Mouse (Mus musculus): Measurements from ENCODE around the gene Gm17651.

Gene Gm17651

DNA sequence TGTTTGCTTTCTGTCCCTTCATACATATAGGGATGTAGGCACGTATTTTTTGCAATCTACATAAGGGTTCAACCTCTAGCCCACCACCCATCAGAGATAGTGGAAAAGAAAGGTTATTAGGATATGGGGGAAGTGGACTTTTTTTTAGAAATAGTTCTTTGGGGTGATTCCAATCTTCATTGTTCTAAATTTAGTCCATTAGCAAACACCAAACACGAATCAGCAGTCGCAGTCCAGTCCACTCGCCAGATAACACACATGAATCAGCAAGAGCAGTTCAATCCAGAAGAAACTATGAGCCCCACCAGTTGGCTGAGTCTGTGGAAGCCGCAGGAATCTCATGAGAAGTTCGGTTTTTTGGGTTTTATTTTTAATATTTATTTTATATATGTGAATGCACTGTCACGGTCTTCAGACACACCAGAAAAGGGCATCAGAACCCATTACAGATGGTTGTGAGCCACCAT lies at the start of gene Gm17651:
Gene Gm17651, minus strand, starts transcription at position 51 of the 467 bp plus-strand sequence.
- no peak for DNase-seq (ENCODE audit: low read depth, low spot score)

DNA sequence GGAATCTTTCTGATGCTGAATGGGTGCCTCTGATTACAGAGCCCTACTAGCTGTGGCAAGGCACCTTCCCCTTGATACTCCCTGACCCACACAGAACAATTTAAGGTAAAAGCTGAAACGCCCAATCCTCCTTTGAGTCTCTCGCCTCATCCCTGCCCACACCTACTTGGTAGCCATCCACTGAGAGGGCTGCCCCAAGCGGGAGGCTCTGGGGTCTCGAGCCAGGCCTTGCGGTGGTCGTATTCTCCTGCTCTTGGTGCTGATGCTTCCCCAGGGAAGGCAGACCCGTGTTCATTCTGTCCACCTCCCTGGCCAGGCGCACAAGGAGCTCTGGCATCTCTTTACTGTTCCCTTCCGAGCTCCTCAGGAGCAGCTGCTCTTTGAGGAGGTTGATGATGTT lies 44.6 kb upstream of the Gm17651 start:
- no peak for DNase-seq (ENCODE audit: low read depth, low spot score)

DNA sequence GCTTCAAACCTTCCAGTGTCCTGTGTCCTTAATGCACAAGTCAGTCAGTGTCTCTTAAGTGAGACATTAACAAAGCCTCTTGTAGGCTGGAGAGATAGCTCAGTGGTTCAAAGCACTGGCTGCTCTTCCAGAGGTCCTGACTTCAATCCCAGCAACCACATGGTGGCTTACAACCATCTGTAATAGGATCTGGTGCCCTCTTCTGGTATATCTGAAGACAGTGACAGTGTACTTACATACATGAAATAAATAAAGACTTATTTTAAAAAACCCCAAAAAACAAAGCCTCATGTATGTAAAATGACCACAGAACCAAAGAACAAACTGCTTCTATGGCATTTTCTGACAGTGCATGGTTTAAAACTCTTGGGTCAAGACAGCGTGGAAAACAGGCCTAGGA lies 41.4 kb upstream of the Gm17651 start:
- DNase-seq (ENCODE audit: low read depth, low spot score): no peak

DNA sequence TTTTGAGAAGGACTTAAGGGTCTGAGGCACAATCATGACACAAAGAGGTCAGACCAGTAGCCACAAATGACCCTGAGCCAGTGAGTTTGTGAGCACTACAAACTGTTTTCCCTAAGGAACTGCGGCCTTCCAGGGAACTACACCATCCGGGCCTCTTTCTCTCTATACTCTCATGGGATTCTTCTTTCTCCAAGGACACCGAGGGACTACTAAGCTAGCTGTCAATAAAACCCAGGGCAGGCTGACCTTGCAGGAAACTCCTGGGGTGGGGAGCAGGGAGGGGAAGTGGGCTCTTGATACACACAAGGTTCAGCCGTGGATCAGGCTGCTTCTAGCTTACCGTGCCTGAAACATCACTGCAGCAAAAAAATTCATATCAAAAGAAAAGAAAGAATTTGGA lies 36.4 kb upstream of the Gm17651 start:
- DNase-seq (ENCODE audit: low read depth, low spot score): no peak

DNA sequence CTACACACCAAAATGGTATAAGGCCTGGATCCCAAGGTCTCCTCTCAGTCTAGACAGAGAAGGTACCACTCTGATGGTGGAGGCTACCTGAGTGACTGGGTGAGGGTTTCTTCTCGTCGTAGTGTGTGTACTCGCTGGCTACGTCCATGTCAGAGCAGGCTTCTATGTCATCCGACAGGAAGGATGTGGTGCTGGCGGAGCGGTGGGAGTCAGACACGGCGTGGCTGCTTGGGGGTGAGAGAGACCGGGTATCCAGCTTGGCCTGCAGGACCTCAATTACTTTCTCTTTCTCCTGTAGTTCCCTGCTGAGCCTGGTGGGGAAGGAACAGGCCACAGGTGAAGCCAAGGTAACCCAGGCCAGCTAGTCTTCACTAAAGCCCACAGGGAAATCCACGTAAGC lies 35.6 kb upstream of the Gm17651 start:
- DNase-seq (ENCODE audit: low read depth, low spot score): no peak

DNA sequence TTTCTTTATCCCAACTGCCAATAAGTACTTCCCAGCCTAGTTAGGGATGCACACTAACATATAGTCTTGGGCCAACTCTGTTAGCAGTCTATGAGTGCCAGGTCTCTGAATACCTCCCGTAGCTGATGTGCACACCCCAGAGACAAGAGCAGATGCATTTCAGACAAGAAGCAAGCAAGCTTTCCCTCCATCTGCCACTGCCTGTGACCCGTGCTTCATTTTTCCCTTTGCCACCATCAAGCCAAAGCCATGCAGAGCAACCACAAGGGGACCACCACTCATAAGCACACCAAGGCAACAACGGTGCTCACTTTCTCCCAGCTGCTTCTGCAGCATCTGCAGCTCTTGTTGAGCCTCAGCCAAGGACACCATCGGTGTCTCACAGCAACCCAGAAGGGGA lies 32.1 kb upstream of the Gm17651 start:
- no peak for DNase-seq (ENCODE audit: low read depth, low spot score)

DNA sequence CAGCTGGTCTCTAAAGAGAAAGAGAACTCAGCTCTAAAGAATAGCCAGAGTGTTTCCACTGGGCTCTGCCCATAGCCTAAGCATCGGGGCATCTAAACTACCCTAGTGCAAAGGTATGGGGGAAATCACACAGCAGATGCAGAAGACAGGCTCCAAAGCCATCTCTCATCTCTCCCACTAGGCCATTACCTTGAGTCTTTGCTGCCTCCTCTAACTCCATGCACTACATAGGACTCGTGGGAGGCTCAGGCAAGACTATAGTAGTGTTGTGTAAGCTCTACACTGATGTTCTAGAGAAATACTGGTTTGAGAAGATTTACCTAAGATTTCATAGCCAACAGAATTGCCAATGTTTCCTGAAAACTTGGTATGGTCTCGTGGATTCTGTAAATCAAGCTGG lies 31.0 kb upstream of the Gm17651 start:
- DNase-seq (ENCODE audit: low read depth, low spot score): no peak

DNA sequence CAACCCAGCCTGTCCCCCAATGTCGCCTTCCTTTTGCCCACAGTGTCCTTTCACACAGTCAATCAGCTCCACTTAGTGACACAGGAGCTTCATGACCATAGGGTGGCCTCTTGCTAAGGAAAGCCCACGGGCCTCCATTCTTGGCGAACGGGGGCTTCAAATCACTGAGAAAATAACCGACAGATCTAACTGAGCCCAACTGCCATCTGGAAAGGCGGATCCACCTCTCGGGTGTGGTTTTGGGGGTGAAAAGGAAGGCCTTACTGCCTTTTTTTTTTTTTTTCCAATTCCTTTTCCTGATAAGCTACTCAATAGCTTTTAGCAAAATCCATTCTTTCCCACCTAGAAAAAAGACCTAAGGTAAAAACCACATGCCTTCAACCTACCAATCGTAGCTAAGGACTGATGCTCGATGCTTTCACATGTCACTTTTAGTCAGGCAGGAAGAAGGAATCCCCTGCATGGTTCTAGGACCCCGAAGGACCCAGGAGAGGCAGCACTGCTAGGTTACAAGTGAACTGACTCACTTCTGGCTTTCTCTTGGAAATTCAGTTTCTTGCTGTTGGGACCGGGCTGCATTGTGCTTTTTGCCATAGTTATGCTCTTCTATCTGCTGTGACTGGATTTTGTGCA lies 28.1 kb upstream of the Gm17651 start:
- DNase-seq (ENCODE audit: low read depth, low spot score): no peak

DNA sequence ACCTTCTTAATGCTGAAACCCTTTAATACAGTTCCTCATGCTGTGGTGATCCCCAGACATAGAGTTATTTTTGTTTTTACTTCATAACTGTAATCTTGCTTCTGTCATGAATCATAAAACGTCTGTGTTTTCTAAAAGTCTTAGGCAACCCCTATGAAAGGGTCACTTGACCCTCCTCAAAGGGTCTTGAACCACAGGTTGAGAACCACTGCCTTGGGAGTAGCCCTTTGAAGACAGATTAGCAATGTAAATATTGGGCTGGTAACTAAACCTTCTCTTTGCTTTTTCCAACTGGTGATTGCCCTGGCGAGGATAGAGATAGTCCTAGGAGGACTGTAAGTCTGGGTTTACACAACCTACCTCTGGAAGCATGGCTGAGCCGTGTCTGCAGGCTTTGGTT lies 26.7 kb upstream of the Gm17651 start:
- no peak for DNase-seq (ENCODE audit: low read depth, low spot score)

DNA sequence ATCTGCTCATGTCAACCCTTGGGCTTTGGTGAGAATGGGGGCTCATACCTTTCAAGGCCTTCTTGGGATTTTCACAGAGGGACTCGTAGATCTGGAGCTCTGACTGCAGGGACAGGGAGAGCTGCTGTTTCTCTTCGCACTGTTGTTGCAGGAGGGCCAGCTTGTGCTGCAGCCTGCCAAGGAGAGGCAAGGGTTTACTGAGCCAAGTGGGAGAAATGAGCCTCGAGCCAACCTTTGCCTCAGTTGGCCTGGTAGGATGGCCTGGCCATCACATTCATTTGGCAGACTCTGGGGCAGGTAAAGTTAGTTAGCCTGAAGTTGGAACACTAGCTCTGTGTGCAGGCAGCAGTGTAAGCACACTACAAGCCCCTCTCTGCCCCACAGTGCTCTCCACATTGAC lies 24.6 kb upstream of the Gm17651 start:
- DNase-seq (ENCODE audit: low read depth, low spot score): no peak

DNA sequence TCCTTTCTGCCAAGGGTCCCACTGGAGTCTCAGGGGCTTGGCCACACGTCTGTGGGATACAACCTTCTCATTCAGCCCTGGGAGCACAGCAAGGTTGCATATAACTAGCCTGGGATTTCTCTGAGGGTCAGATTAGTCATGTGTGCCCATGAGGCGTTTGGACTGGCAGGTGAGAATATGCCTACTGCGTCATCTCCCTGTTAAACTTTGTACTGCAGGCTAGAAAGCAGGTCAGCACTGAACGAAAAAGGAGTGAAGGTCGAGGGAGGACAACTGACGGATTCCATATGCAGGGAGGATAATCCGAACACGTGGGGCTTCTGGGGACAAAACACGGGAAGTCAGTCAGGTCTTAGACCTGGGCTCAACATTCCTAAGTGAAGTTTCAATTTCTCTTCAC lies 22.8 kb upstream of the Gm17651 start:
- no peak for DNase-seq (ENCODE audit: low read depth, low spot score)

DNA sequence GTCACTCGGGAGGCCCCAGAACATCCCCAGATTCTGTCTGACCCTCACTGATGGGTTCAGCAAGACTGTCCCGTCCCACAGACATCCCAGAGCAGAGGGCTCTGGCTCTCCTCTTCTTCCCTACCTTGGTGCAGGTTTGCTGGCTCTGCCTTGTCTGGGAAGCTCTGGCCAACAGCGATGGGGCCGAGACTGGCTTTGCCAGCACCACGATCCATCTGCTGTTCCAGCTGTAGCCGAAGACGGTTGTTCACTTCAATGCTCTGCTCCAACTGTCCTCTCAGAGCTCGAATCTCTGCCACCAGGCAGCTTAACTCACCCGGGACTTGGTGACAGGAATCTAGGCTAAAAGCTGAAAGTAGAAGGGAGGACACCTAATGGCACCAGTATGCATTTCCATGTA lies 22.4 kb upstream of the Gm17651 start:
- no peak for DNase-seq (ENCODE audit: low read depth, low spot score)

DNA sequence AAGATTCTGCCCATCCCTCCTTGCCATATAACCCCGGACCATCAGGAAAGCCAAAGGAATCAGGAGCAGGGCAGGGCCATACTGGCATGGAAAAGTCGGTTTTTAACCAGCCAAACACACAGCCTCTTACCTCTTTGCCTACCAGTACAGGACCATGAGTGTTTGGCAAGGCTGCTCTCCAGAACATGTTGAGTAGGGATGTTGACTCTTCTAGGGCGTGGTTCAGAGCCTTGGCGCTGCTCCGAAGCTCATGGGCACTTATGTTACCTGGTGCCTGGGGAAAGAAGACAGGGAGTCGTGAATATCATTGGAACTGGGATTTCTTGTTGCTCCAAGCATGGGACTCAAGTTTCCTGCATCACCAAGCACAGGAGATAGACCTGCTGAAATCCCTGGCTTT lies 19.3 kb upstream of the Gm17651 start:
- no peak for DNase-seq (ENCODE audit: low read depth, low spot score)

DNA sequence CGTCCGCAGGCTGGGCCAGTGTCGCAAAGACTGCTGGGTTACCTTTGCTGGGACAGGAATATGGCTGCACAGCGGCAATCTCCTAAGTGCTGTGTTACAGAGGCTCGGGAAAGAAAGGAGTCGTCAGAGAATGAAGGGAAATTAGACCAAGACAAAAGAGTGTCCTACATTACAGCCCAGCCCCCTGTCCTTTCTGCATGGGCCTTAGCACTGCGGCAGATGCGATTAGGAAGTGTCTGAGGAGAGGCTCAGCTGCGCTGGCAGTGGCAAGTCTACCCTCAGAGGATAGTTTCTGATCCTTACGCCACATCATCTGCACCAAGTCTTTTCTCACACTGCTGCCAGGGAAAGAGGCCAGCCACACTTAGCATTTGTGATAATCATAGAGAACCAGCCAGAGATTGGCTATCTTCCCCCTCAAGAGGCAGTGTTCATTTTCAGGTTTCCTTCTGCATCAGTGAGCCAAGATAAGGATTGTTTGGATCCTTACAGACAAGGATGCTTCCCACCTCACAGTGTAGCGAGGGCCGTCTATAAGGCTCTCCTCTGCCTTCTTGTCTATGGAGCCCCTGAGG lies 17.0 kb upstream of the Gm17651 start:
- no peak for DNase-seq (ENCODE audit: low read depth, low spot score)

DNA sequence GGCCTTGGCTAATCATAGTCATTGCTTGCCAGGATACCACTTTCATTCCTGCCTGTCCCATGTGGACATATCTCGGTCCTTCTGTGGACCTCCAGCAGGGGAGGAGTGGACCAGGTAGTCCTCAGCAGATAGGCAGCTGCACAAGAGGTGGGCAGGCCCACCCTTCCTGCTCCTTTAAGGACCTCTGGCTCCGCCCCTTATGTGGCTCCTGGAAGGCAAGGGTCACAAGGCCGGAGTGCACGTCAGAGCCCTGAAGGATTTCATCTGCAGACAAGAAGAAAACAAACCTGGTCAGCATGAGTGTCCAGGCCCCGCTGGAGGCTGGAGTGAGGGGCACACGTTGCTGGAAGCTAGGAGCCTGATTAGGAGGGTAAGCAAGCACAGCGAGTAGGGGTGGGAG lies 16.1 kb upstream of the Gm17651 start:
- no peak for DNase-seq (ENCODE audit: low read depth, low spot score)

DNA sequence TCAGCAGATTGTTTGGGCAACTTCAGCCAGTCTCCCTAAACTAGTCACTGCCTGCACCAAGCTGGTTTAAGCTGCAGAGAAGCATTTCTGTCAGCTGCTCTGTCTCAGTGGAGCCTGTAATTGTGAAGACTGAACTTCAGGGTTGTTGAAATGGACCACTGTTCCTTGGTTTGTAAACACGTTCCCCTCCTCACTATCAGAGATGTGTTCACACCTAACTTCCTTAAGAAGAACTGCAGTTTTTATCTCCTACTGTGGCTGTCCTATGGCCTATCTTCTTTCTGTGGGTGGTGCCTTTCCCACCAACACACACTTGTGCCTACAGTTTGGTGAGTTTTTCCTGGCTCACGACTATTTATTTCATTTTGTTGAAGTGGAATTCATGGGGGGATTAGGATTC lies 14.8 kb upstream of the Gm17651 start:
- DNase-seq (ENCODE audit: low read depth, low spot score): no peak

DNA sequence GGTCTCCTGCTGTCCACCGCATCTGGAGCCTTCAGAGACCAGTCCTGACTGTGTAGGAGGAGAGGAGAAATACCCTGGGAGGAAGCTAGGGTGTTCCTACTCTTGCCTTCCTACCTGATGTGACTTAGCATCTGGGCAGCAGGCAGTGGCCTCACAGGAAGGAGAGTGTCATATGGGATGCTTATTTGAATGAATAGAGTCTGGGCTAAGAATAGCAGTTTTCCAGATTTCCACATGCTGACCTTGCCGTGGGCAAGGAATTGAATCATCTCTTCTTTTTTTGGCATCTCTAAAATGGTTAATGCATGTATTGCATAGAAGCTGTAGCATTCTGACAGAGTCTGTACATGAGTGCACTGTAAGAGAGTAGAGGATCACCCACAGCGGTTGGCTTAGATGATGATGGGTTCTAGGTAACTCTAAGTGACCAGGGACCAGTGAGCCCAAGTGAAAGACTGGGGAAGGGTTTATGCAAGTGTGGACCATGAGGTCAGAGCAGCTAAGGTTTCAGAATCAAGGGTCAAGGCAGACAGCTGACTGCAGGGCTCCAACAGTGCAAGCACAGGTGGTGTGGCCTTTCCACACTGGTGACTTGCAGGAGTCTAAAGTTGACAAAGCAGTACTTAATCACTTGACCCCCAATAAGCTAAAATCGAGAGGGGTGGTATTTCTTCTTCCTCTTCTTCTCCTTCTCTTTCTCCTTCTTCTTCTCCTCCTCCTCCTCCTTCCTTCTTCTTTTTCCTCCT lies 12.1 kb upstream of the Gm17651 start:
- DNase-seq (ENCODE audit: low read depth, low spot score): no peak

DNA sequence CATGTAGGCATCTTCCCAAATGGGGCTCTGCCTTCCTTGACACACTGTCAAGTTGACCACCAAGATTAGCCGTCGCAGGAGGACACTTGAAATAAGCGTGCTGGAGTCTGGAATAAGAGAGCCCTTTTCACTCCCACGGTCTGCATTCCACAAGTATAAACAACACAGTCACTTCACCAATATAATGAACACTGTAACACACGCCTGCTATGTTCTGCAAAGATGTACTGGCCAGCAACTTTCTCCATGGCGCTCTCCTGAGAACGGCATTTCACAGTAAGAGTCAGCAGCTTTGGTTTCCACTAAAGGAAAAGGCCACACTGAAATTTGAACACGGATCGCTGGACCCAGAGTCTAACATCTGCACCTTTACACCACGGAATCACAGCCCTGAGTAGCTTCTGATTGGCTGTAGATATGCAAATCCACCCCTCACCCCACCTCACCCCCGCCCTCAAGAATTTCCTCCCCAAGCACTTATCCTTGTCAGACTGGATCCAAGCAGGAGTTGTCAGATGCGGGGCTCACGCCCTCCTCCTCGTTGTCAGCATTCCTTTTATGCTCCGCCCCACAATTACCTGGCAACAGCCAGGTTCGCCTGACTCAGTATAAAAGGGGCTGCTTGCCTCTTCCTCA lies 9.2 kb upstream of the Gm17651 start:
- DNase-seq (ENCODE audit: low read depth, low spot score): peak; percentile 52

DNA sequence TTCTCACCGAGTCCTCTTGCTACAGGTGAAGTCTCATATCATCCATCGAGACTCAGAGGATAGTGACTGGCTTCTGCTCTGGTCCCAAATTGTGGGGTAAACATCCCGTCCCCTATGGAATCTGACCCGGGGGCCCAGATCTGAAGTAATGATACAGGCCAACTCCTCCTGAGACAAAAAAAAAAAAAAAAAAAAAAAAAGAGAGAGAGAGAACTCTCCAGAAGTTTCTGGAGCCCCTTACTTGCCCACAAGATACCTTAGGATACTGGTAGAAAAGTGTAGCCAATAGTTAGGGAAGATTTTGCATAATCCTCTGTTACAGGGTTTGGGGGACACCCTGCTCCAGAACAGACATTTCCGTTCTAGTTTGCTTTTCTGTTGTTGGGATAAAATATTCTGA lies 8.1 kb upstream of the Gm17651 start:
- DNase-seq (ENCODE audit: low read depth, low spot score): no peak

DNA sequence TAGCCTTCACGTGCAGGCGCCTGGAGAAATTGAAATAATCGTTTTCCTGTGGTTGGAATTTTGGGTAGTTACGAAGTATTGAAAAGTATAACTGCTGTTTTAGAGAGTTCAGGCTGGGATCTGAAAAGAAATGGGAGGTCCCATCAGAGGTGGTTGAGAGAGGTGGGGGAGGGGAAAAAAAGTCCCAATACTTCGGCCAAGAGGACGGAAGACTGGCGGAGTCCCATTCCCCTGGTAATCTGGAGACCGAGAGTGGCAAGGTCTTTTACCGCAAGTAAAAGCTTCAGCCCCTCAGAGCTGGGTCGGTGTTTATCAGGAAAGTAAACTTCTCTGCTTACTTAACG lies 7.6 kb upstream of the Gm17651 start:
- DNase-seq (ENCODE audit: low read depth, low spot score): no peak

DNA sequence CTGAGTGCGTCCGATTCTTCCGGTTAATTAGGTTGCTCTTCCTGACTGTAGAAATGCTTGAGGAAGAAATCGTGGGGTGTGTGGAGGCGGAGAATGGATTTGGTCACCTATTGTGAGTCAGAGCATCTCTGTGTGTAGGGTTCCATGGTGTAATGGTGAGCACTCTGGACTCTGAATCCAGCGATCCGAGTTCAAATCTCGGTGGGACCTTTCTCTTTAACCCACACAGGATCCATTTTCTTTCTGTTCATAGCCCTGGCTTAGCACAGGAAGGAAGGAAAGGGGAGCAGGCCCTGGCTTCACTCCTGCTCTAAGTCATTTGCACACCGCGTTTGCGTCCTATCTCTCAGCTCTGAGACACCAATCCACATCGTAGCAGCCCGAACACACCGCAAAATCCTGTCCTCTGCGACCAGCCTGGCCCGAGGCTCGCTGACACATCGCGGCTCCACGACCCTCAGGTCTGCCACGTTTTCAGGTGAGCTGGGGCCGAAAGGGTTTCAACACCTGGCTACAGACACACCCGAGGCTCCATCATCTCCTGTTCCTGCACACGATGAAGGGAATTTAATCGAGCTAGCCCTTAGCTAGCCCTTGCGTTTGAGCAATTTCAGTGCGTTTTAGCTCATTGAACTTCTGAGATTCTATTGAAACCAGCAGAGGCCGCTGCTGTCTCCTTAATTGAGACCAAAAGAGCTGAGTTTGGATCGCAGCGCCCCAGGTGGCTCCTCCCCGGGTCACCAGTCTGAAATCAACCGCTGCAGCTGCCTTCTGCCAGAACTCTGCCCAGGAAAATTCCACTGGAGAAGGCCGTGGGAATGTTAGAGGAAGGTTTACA lies 7.0 kb upstream of the Gm17651 start:
- peak; percentile 84 for DNase-seq (ENCODE audit: low read depth, low spot score)

Data from mesoderm, embryonic 11.5 days (tissue).